Mouse (Mus musculus) urinary bladder, postnatal 25 days (tissue): ENCODE measurements around the gene Fam166a.

Experiments used
- DNase-seq: peaks from one replicate; pipeline ENCODE4 v3.0.0; 2022; ENCODE audit warnings: low spot score

Fam166a gene

GRCm38 (mm10) chr2:25218445-25218844 lies at the start of gene Fam166a:
Fam166a (plus strand) TSS chr2:25218745.
- DNase-seq, result no peak

DNA sequence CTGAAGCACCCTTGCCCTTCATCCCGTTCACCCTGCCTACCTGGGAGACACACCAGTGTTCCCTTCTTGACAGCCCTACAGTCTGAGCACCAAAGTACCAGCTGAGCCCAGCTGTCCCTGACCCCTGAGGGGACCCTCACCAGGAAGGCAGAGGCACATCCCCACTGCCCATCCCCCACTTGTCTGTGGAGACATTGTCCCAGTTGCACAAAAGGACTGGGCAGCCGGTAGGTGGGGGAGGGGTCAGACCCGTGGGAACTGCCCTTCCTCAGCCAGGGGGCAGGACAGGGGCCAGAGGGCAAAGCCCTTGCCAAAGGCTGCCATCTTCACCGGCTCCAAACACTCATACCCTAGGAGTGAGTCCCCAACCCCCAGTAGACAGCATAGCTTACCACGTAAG lies 48.8 kb upstream of the Fam166a start:
- DNase-seq, result no peak

DNA sequence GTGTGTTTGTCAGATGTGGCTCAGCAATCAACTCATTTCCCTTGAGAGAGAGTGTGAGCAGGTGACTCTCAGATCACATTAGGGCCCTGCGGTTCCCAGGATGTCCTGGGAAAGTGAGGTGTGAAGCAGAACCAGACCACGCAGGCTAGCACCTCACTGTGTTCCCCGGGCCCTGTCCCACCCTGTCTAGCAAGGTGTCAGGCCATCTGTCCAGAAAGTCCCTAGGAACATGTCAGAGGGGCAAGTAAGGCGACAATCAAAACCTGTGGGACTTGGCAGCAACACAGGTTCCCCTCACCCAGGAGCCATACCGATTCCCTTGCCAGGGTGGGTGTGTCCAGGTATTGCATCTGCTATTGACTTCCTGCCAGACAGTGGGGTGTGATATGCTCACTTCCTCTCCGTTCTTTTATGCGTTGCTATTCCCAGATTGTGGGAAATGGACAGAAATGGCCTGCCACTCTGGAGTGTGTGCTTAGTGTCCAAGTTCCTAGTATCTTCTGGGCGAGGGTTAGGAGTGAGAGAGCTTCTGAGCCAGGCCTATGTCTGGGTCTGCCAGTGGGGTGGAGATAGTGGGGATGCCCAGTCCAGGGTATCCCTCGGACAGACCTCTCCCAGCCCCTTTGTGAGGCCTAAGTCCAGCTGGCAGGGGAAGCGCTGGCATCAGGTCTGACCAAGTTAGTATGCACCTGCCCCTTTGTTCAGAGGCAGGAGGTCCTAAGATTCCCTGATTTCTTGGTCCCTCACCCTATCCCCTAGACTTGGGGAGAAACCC lies 48.0 kb upstream of the Fam166a start:
- no peak for DNase-seq

DNA sequence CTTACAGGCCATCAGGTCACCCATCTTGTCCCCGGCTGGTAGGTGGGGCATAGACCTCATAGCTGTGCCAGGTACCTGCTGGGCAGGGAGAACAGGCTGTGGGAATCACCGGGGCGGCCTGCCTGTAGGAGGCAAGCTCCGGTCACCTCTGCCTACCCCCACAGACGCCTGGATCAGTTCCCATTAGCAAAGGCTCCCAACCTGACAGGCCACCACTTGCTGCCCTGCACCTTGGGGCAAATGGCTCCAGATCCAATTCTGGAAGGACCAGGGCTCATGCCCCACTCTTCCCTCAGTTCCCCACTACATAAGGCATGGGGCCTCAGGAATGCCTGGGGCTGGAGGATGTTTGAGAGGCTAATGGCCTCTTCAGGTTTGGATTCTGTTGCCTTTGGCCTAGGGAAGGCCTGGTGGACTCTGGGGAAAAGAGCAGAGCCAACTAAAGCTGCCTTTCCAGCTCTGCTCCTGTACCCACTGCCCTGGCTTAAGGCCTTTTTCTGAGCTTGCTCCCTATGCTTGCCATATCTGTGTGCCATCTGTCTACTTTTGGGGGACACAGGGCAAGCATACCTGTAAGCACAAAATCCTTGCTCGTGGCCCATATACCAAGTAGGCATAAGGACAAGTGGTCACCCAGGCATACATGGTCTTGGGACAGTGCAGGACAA lies 47.3 kb upstream of the Fam166a start:
- DNase-seq, result no peak

DNA sequence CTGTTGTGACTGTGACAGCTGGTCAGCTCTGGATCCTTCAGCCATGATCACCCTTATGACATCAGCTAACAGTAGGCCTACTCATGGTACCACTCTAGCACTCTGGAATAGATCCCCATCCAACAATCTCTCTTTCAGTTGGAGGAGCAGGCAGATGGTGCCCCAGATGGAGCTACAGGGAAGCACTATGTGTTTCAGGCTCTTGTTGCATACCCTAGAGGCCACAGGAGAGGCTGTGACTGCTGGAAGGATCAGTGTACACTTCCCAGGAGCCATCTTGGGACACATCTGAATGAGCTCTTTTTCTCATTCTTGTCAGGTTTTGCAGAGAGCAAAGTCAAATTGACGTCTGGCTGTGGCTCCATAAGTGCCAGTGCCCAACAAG lies 46.8 kb upstream of the Fam166a start:
- DNase-seq, result no peak

GRCm38 (mm10) chr2:25172629-25173028 lies 45.9 kb upstream of the Fam166a start:
- peak; percentile 62 for DNase-seq

DNA sequence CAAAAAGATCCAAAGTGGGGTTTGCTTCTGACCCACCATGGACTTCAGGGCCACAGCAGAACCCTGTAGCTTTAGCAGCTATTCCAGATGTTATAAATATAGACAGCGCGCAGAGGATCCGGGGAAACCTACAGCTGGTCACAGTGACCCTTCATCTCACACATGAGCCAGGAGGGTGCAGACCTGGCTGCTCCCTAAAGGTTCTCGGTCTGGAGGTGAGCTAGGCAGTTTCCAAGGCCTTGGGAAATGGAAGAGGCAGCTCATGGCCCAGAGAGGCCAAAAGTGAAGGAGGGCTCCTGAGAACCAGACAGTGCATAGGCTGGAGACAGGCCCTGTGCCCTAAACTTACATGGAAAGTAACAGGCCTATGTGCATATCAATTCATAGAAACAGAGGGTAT lies 44.7 kb upstream of the Fam166a start:
- no peak for DNase-seq

DNA sequence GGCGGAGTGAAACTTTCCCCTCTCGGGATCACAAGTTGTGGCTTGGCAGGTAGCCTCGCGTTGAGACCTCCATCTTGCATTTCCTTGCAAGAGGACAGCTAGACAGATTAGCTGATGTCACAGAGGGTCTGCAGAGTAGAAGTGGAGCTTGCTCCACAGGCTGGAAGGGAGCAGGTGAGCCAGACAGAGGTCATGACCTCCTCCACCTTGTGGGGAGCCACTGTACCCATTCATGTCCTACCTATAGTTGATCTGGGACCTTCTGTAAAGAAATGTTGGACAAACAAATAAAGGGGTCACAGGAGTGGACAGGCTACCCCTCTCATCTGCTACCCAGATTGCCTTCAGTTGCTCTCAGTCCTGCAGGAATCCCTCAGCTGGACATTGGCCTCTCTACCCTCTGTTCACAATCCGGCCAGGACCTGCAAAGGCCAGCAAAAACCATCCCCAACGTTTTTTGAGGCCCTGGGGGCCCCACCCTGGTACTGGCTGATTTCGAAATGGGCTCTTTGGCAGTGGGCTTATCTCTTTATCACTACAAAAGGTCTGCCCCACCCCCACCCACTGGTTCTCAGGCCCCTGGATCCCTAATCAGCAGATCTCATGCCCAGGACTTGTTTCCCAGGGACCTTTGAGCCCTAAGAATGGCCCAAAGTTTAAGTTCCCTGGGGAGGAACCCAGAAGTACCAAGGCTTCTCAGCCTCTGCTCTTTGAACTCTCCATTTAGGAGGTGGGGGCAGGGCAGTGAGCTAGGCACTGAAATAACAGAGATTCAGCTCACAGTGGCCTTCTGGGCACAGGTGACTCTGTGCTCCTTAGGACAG lies 43.5 kb upstream of the Fam166a start:
- DNase-seq, result no peak

- DNase-seq, result no peak
Measured at GRCm38 (mm10) chr2:25175690-25176078, 42.9 kb upstream of the Fam166a start.

DNA sequence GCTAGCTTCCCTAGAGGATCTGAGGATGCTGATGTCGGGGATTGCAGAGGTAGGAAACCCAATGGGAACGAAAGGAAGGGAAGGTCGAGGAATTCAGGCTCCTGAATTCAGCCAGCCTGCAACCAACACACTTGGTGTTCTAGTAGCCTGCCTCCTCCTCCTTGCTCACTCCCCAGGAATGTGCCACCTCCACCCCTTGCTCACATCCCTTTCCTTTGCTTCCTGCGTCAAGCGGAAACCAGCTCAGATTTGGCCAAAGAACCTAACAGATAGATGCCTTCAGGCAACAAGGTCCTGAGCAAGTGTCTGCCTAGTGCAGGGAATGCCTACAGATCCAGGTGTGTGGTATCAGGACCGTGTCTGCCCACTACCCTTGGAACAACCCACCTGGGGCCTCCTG lies 42.0 kb upstream of the Fam166a start:
- DNase-seq, result no peak

DNA sequence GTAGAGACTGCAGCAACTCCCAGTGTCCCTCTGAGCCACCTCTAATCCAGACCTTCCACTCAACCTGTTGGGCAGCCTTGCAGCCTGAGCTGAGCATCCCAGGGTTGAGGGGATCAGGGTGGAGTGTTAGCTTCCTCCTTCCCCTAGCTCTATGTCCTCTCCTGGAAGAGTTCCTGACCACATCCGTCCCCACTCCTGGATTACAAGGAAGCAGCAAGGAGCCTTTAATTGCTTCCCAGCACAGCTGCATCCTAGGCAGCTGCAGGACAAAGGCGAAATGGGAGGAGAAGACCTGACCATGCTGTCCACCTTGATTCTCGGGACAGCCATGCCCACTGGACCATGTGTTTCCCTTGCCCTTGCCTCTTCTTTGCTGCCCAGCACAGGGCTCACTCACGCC lies 41.5 kb upstream of the Fam166a start:
- DNase-seq, result no peak

DNA sequence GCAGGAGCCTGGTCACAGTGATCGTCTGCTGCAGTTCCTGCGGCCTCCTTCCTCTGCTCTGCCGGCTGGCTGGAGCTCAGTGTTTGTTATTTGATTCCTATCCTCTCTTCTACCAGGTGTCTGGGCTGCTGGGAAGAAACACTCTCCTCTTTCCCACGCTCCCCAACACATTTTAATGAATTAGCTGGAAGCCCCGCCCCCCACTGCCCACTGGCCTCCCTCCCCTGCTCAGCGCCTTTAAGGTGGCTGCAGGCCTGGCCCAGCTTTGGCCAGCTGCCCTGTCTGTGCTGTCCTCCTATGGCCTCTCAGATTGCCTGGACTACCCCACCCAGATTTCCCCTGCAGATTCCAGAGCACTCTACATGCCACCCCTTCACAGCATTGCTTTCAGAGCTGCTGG lies 40.9 kb upstream of the Fam166a start:
- no peak for DNase-seq

DNA sequence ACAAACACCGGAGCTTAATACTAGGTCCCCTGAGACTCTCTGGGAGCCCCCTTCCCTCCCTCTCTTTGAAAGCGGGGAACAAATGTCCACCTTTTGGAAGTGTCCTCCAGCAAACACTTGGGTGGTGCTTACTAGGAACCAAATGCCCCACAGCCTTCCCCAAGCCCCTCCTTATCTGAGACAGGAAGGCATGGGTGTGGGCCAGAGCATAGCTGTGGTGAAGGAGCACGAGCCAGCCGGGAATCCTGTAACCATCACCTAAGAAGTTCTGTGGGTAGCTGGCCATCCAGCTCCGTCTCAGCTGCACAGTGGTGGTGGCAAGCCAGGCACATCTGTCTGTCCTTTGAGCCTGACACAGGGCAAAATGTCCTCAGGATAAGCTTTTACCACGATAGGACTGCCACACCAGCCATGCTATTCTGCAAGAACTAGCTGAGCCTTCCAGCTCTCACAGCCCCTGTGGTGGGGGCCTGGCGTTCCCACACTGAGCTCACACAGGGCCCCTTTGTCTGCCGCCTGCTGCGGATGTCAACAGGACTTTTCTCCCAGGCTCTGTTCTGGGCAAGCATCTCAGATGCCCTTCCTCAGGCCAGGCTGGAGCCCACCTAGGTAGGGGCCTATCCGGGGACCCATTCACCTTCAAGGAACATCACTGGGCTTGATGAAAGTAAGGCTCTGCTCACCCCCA lies 40.1 kb upstream of the Fam166a start:
- no peak for DNase-seq

DNA sequence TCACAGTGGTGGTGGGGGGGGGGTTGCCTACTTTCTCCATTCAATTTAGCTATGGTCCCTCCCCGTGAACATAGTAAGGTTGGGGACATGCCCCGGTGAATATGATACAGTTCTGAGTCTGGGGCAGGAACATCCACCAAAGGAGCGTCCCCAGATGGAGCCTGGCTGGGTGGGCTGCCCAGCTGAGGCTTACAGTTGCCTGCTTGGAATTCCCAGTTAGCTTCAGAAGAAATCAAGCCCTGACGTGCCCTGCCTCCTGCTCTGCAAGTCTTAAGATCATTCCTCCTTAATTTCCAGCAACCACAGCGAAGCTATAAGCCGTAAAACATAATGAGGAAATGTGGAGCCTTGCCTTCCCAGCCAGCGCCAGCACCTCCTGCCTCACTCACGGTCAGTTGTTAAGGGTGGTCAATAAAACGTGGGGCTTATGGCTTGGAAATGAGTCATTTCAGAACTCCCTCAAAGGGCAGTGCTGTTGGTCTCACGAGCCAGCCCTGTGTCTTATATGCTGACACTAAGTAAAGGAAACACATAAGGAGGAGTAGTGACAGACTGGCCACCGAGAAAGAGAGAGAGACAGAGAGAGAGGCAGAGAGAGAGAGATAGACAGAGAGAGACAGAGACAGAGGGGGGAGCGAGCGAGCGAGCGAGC lies 38.9 kb upstream of the Fam166a start:
- no peak for DNase-seq

DNA sequence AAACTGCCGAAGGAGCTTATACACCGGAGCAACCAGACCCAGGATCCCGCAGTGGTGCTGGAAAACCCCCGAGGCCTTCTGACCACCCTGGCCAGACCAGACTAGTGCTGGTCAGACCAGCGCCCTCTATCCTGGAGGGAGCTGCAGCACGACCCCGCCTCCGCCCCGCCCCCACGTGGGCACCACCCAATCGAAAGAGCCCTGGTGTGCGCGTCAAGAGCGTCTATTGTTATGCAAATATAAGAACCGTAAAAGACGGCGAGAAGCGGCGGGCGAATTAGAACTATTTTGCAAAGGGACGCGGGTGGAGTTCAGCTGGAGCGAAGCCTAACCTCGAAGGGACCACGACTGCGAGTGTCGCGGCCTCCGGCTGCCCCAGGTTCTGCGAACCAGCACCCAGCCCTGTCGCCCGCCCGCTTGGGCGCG lies 38.1 kb upstream of the Fam166a start, which contains the start of gene Nrarp:
TSS of gene Nrarp (plus strand) at position 281 of the 426 bp plus-strand sequence.
- DNase-seq, result peak; percentile 90

DNA sequence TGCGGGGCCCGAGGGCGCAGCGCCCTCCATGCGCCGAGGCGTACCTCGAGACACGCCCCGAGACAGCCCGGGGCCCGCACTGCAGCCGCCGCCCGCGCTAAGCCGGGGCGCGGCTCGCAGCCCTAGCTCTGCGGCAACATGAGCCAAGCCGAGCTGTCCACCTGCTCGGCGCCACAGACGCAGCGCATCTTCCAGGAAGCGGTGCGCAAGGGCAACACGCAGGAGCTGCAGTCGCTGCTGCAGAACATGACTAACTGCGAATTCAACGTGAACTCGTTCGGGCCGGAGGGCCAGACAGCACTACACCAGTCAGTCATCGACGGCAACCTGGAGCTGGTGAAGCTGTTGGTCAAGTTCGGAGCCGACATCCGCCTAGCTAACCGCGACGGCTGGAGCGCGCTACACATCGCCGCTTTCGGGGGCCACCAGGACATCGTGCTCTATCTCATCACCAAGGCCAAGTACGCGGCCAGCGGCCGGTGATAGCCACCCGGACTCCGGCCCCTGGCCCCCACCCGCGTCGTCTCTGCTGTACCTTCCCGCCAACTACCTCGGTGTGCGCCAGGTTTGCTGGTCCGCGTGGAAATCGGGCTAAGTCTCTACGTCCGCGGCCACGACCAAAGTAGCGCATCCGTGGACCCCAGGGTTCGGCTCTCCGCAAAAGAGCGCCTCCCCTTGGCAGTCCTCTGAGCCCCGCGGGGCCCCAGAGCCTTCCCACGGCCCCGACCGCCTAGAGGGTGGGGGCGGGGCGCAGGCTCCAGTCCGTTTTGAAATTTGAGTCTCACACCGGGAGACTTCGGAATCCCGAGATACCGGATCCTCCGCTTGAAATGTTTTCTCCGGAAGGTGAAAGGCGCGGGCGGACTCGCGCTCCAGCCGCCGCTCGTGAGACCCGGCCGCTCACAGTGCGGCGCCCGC lies 37.3 kb upstream of the Fam166a start:
- no peak for DNase-seq

DNA sequence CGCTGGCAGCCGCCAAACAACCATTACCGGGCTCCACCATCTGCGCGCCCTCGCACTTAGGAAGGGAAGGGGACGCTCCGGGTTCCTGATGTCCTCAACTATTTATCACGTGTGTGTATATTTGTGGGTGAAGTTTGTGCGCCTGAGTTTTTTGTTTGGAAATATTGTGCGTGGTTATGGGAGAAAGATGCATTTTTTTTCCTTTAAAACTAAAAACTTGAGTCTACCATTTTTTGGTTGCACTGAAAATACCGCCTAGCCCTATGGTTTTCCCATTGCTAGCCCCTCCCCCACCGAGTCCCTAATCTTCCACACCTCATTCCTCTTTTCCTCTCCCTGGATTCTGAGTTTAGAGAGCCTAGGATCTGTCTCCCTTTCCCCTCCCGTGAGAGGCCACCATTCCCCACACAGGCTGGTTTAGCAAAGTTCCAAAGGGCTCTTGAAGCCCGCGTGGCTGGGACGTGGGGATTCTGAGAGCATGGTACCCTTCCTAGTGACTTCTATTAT lies 36.6 kb upstream of the Fam166a start:
- no peak for DNase-seq

- DNase-seq, result no peak
Measured at GRCm38 (mm10) chr2:25182664-25183063, 35.9 kb upstream of the Fam166a start.

DNA sequence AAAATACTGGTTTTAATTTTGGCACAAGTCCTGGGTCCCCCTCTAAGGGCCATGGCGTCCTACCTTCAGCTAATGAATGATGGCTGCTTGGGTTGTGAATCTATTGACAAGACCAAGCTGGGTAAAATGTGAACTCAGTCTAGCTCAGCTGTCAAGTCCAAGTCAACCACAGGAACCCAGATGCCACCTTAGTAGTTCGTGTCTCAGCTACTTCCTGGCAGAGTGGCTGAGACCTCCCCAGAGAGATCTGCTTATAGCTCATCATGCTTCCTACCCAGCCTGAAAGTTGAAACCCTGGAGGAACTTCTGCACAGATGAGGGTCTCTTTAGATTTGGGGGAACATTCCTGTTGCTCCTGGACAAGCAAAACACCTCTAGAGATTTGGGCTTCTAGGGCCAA lies 35.2 kb upstream of the Fam166a start:
- DNase-seq, result no peak

- DNase-seq, result no peak
Measured at GRCm38 (mm10) chr2:25184496-25184895, 34.0 kb upstream of the Fam166a start.
